Mouse (Mus musculus) intestine, embryonic 16.5 days (tissue): Measurements from ENCODE around the gene Crispld2. TPM values are rescaled to one million over a fixed set of nuclear protein-coding genes. Genes with fewer than 3 reads are reported as not detected.
A peak's percentile ranks its signal among the peaks of the same experiment; 100 is the strongest.

Experiments
- ATAC-seq: fragments of 200-750 bp; cut with Nextera tagmentation; 2 replicates; pipeline ENCODE4 v1.8.0; 2017; ENCODE audit warnings: moderate TSS enrichment, moderate library complexity
- H3K27ac ChIP-seq: fragments of 300-500 bp; sonication (generic); 2 replicates; pipeline ENCODE4 v1.5.1; 2014; ENCODE audit warnings: mild to moderate bottlenecking, low read length
- H3K27me3 ChIP-seq: fragments of 300-500 bp; sonication (generic); replicated peaks from 2 replicates; pipeline ENCODE4 v1.6.1; 2014; ENCODE audit warnings: low read length, control low read depth, mixed read lengths; ENCODE audit not compliant: control insufficient read depth, insufficient read depth
- H3K36me3 ChIP-seq: fragments of 300-500 bp; sonication (generic); 2 replicates; pipeline ENCODE4 v1.6.1; 2014; ENCODE audit warnings: low read length, control low read depth; ENCODE audit not compliant: control insufficient read depth, insufficient read depth
- H3K4me1 ChIP-seq: fragments of 300-500 bp; sonication (generic); 2 replicates; pipeline ENCODE4 v1.6.1; 2014; ENCODE audit warnings: low read length, control low read depth, mixed read lengths; ENCODE audit not compliant: control insufficient read depth, insufficient read depth
- H3K4me2 ChIP-seq: fragments of 300-500 bp; sonication (generic); 2 replicates; pipeline ENCODE4 v1.6.1; 2014; ENCODE audit warnings: low read depth, low read length, control low read depth
- H3K4me3 ChIP-seq: fragments of 300-500 bp; sonication (generic); 2 replicates; pipeline ENCODE4 v1.5.1; 2014; ENCODE audit warnings: mild to moderate bottlenecking, low read length
- H3K9ac ChIP-seq: fragments of 300-500 bp; sonication (generic); 2 replicates; pipeline ENCODE4 v1.6.1; 2014; ENCODE audit warnings: low read depth, low read length
- H3K9me3 ChIP-seq: fragments of 300-500 bp; sonication (generic); 2 replicates; pipeline ENCODE4 v1.6.1; 2016; ENCODE audit warnings: low read length, control low read depth; ENCODE audit not compliant: control insufficient read depth
- WGBS: fragments of 180-500 bp; shearing (Covaris S2); extraction: QIAGEN DNeasy Blood & Tissue Kit; methylation state at CpG from one replicate; pipeline ENCODE4 v1.1.7; 2014; 5-methylcytosine and 5-hydroxymethylcytosine counted together
- polyA plus RNA-seq: library from polyadenylated mRNA; unstranded; fragments of >200 nt; fragmentation: Nextera tagmentation; extraction: Ambion mirVana; gene quantifications from 2 replicates; pipeline ENCODE4 v1.2.1, GENCODE M21; 2015

Crispld2 gene
- polyA plus RNA-seq, 1 experiment from 2014 or later, result 23.1 TPM

DNA sequence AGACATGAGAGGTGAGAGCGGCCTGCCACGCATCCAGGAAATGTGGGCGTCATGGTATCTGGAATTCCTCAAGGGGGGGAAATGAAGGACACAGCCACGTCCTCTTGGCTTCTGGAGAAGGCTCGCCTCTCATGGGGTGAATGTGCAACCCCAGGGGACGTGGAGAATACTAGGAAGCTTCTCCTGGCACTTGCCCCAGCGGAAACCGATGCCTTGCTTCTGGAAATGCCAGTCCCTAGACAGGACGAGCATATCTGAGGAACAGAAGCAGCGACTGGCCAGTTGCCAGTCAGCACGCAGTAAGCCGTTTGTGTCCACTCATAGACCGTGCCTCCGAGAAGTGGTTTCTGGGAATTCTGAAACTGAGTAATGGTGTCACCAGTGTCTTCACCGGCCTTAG lies 45.0 kb downstream of the Crispld2 start:
- no peak for ATAC-seq
- no peaks in the 10 kb centered on the region for H3K27me3 ChIP-seq
- no peak overlapping the region for H3K27ac ChIP-seq

DNA sequence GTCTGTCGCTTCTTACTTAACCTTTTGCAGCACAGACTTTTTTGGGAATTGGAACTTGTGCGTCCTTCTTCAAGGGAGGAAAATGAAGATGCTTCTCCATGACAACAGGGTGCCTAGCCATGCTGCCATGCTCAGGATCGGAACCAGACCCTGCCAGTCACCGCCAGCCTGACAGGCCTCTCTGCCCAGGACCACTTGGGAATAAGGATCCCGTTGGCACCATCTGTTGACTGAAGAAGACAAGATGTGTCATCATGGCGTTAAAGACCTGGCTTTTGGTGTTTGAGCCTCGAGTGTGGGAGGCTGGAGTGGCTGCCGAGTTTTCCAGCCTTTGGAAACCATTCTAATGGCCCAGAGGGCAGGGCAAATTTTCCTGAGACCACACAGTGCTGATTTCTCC lies 45.4 kb downstream of the Crispld2 start:
- Histone ChIP-seq H3K27me3 (no peaks in the 10 kb centered on the region), H3K4me2 (no peak overlapping the region), H3K4me1 (peaks cover 17% of the 10 kb centered on the region), H3K4me3 (no peak overlapping the region), H3K9ac (no peak overlapping the region), H3K9me3 (no peaks in the 10 kb centered on the region), H3K27ac (no peak overlapping the region), H3K36me3 (no peaks in the 10 kb centered on the region)
- no peak for ATAC-seq
- WGBS, result 82% methylated on average over 8 of the region's 8 CpGs

More for the DNA sequence above, 45.0 kb downstream of the Crispld2 start:
- H3K9me3 ChIP-seq, result no peaks in the 10 kb centered on the region
- H3K4me2 ChIP-seq, result no peak overlapping the region
- H3K36me3 ChIP-seq, result no peaks in the 10 kb centered on the region
- H3K4me1 ChIP-seq, result peaks cover 18% of the 10 kb centered on the region
- 62% methylated on average over 15 of the region's 15 CpGs for WGBS
- H3K9ac ChIP-seq, result no peak overlapping the region
- no peak overlapping the region for H3K4me3 ChIP-seq

DNA sequence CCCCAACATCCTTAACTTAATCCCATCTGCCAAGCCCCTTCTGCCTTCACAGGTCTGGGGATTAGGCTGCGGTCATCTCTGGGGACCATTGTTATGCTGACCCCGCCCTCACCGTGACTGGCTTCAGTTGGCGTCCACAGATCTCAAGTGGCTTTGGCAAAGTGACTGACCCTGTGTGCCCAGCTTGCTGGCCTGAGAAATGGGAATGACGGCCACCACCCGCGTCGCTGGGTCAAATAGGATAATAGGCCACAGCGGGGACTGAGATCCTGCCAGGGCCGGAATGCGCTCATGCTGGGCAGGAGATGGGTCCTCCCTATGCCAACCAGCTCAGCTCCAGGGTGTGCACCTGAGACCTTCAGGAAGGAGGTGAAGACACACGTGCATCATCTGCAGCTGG lies 46.5 kb downstream of the Crispld2 start:
- Histone ChIP-seq H3K4me3 (no peak overlapping the region), H3K9me3 (no peaks in the 10 kb centered on the region), H3K36me3 (no peaks in the 10 kb centered on the region), H3K9ac (no peak overlapping the region), H3K27ac (no peak overlapping the region), H3K27me3 (no peaks in the 10 kb centered on the region), H3K4me1 (peaks cover 14% of the 10 kb centered on the region), H3K4me2 (no peak overlapping the region)
- WGBS, result 91% methylated on average over 12 of the region's 12 CpGs
- no peak for ATAC-seq

DNA sequence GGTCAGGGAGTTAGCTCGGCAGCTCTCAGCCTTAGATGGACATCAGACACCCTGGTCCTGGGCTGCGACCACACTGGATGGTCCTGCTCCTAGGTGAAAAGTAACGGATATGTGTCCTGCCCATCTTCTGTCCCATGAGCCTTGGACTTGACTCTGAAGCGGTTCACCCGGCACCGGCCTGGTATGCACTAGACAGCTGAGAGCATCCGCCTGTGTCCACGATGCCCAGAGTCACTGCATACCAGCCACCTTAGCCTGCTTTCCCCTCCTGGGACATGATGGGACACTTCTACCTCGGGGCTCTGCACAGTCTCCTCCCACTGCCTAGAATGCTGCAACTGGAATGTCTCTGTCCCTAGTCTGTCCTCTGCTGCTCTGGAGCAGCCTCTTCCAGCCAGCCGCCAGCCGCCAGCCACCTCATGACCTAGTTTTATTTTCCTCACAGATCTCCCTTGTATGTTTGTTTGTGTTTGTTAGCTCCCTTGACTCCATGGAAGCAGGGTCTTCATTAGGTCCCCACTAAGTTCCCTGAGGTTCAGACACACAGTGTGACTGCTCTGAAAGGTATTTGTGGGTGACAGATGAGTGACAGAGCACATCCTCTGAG lies 47.2 kb downstream of the Crispld2 start:
- H3K4me2 ChIP-seq, result no peak overlapping the region
- WGBS, result 77% methylated on average over 11 of the region's 11 CpGs
- H3K27ac ChIP-seq, result no peak overlapping the region
- peaks cover 14% of the 10 kb centered on the region for H3K4me1 ChIP-seq
- no peak overlapping the region for H3K4me3 ChIP-seq
- no peaks in the 10 kb centered on the region for H3K9me3 ChIP-seq
- H3K27me3 ChIP-seq, result no peaks in the 10 kb centered on the region
- no peaks in the 10 kb centered on the region for H3K36me3 ChIP-seq
- no peak for ATAC-seq
- no peak overlapping the region for H3K9ac ChIP-seq

DNA sequence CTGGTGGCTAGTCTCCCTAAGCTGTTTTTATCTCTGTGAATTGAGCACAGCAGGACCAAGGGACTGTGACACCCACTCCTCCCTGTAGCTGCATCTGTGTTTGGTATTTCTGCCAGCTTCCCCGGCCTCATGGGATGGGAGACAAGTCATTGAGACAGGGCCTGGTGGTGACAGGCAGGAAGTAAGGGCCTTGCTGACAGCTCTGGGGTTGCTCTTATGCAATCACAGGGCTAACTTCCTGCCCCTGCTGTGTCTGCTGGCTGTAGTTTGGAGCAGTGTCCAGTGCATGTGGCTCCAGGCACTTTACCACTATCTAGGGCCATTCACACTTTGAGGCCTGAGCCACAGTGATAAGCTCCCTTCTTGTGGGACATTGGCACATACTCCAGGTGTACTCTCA lies 48.6 kb downstream of the Crispld2 start:
- Histone ChIP-seq H3K4me1 (peaks cover 12% of the 10 kb centered on the region), H3K9ac (no peak overlapping the region), H3K27me3 (no peaks in the 10 kb centered on the region), H3K4me2 (no peak overlapping the region), H3K27ac (no peak overlapping the region), H3K36me3 (no peaks in the 10 kb centered on the region), H3K9me3 (no peaks in the 10 kb centered on the region), H3K4me3 (no peak overlapping the region)
- WGBS, result 78% methylated on average over 1 of the region's 1 CpGs
- no peak for ATAC-seq

DNA sequence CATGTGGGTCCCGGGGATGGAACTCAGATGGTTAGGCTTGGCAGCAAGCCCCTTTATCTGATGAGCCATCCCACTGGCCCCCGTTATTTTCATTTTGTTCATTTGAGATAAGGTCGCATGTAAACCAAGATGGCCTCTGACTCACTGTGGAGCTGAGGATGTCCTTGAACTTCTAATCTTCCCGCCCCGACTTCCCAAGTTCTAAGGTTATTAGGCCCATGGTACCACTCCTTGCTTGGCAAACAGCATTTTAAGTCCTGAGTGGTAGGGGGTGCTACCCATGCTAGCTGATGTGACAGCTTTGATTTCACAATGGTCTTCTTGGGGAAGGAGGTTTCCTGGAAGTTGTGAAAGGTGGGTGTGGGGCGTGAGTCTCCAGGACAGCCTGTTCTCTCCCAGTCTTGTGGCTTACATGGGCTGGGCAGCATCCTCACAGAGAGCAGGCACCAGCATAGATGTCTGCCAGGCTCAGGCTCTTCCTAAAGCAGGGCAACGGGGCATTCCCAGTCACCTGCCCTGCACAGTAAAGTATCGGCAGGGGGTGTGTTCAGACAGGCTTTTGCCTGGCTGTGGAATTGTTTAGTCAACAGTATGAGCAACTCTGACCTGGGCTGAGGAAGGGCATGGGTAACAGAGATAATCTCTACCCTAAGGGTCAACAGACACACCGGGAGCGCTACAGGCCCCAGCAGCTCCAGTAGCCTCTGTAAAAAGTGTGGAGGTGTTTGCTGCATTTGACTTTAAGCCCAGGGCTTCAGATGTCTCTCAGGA lies 50.5 kb downstream of the Crispld2 start:
- no peaks in the 10 kb centered on the region for H3K36me3 ChIP-seq
- no peak overlapping the region for H3K27ac ChIP-seq
- H3K27me3 ChIP-seq, result no peaks in the 10 kb centered on the region
- H3K4me1 ChIP-seq, result no peaks in the 10 kb centered on the region
- 66% methylated on average over 10 of the region's 10 CpGs for WGBS
- ATAC-seq, result no peak
- H3K4me2 ChIP-seq, result no peak overlapping the region
- H3K4me3 ChIP-seq, result no peak overlapping the region
- no peak overlapping the region for H3K9ac ChIP-seq
- H3K9me3 ChIP-seq, result no peaks in the 10 kb centered on the region

DNA sequence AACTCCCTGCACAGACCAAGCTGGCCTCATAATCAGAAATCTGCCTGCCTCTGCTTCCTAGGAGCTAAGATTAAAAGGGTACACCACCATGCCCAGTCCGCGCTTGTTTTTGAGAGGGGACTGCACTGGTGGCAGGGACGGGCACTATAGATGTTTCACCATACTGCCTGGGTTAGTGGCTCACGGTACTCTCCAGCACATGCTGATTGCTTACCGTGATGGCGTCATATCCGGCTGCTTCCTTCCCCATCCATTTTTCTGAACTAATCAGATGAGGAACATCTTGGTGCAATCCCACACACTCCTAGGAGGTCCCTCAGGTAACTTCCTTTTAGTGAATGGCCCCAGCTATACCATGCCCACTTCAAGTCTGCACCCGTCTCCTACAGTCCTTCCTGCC lies 52.7 kb downstream of the Crispld2 start:
- Histone ChIP-seq H3K9ac (no peak overlapping the region), H3K9me3 (no peaks in the 10 kb centered on the region), H3K27ac (no peak overlapping the region), H3K4me3 (no peak overlapping the region), H3K4me1 (no peaks in the 10 kb centered on the region), H3K27me3 (no peaks in the 10 kb centered on the region), H3K4me2 (no peak overlapping the region), H3K36me3 (no peaks in the 10 kb centered on the region)
- 94% methylated on average over 8 of the region's 8 CpGs for whole genome bisulfite sequencing
- no peak for ATAC-seq

DNA sequence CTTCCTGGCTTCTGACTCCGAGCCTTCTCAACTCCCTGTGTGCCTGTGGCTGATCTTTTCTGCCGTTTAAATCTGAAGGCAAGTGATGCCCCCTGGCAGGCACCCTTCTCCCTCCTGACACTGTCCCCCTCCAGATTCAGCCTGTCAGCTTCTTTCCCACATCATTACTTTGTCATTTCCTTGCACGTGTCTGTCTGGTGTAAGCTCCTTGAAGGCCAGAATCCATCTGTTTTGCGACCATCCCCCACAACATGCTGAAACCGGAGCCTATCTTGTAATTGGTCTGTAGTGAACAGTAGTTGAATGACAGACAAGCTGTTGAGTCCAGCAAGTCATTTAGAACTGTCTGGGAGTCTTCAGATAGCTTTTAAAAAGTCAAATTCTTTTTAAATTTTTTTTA lies 53.2 kb downstream of the Crispld2 start:
- no peak for ATAC-seq
- no peak overlapping the region for H3K4me3 ChIP-seq
- no peaks in the 10 kb centered on the region for H3K4me1 ChIP-seq
- no peaks in the 10 kb centered on the region for H3K9me3 ChIP-seq
- WGBS, result 66% methylated on average over 5 of the region's 5 CpGs
- H3K36me3 ChIP-seq, result no peaks in the 10 kb centered on the region
- H3K27me3 ChIP-seq, result no peaks in the 10 kb centered on the region
- no peak overlapping the region for H3K27ac ChIP-seq
- no peak overlapping the region for H3K4me2 ChIP-seq
- H3K9ac ChIP-seq, result no peak overlapping the region

DNA sequence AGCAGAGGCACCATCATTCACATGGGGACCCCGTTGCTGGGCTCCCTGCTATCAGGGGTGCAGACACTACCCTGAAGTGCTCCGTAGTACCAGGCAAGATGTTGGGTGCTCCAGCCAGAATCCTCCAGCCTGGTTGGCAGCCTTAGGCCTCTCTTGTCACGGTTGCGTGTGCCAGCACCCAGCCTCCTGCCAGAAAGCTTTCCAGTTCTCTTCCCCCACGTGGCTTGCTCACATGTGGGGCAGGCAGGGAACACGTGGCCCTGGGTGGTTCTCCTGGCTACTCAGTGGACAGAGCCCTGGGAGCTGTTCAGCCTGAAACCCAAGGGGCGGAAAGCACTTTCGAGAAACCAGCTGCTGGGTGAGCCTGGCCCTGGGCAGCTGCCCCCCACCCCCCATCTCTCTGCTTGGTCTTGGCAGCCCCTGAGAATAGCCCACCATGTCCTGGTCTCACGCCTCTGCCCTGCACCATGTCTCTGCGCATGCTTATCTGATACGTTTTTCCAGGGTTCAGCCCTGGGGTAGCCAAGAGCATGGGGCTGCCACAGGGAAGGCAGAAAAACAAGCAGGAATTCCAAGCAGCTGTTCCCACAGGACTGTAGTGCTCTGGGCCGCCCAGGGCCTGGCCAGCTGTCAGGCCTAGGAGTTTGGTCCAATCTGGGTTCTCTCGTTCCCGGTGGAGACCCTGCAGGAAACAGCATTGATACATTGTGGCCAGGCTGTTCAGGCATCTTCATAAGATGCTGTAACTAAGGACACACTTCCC lies 54.2 kb downstream of the Crispld2 start:
- peak overlapping the region; percentile 68 for H3K27ac ChIP-seq
- H3K36me3 ChIP-seq, result no peaks in the 10 kb centered on the region
- ATAC-seq, result no peak; the same call in 1 of the 2 replicates
- no peaks in the 10 kb centered on the region for H3K4me1 ChIP-seq
- H3K9ac ChIP-seq, result no peak overlapping the region
- WGBS, result 60% methylated on average over 14 of the region's 14 CpGs
- no peak overlapping the region for H3K4me2 ChIP-seq
- no peaks in the 10 kb centered on the region for H3K9me3 ChIP-seq
- H3K27me3 ChIP-seq, result no peaks in the 10 kb centered on the region
- H3K4me3 ChIP-seq, result no peak overlapping the region
